Mouse (Mus musculus) erythroblast, embryonic 14.5 days (primary cell): ENCODE data around the gene Paip2b.

ENCODE experiments used
- GATA1 ChIP-seq: IDR thresholded peaks from 2 replicates; pipeline ENCODE4 v1.6.1; 2012; ENCODE audit warnings: low read length, inconsistent platforms, mixed read lengths
- TAL1 ChIP-seq: IDR thresholded peaks from 3 replicates; pipeline ENCODE4 v1.6.1; 2012; ENCODE audit warnings: low read length, inconsistent platforms, mixed read lengths

DNA sequence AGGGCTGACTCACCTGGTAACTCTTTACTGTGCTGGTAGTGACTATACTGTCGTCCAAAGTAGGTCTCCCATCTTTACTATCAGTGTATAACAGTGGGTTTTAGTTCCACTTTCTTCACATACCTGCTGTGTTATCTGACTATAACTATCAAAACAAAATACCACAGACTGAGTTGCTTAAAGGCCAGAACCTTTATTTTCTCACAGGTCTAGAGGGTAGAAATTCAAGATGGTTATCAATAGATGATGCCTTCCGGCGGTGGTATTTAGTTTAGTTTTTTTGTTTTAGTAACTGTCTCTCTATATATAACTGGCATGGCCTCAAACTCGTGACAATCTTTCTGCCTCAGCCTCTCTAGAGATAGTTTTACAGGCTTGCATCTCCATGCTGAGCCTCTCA is 32.0 kb upstream of the Paip2b start:
- TF ChIP-seq TAL1 = no peak
- TF ChIP-seq GATA1 = no peak
